Mouse (Mus musculus) cerebellum, postnatal 10 days (tissue): ENCODE data around the gene Cldn7.

Experiments used
- DNase-seq, 2 experiments: peaks; one replicate each; pipeline ENCODE4 v3.0.0; 2021; ENCODE audit warnings: mixed read lengths in 2 of 2

Gene Cldn7

GRCm38 (mm10) chr11:69992396-69992795, 27.8 kb downstream of the Cldn7 start:
- DNase-seq, result no peak

- no peak for DNase-seq
Measured at GRCm38 (mm10) chr11:69992932-69993331, 28.4 kb downstream of the Cldn7 start.

- DNase-seq, result no peak
Measured at GRCm38 (mm10) chr11:69994401-69995090, 30.0 kb downstream of the Cldn7 start.

GRCm38 (mm10) chr11:69995391-69995960, 30.9 kb downstream of the Cldn7 start, which contains the start of gene Phf23:
Gene Phf23, plus strand, starts transcription at chr11:69995777.
- peak; percentile 97 to 99 for DNase-seq

GRCm38 (mm10) chr11:69996161-69997061, 31.8 kb downstream of the Cldn7 start:
- peak; percentile 78 to 83 for DNase-seq

- DNase-seq, result peak; percentile 89 to 93
Measured at GRCm38 (mm10) chr11:69997070-69997509, 32.5 kb downstream of the Cldn7 start.

GRCm38 (mm10) chr11:69998567-69999491, 34.2 kb downstream of the Cldn7 start:
- peak in 1 of 2 experiments; percentile 52 for DNase-seq

- no peak for DNase-seq
Measured at GRCm38 (mm10) chr11:69999666-70000065, 35.1 kb downstream of the Cldn7 start.

- DNase-seq, result peak; percentile 96
Measured at GRCm38 (mm10) chr11:70000396-70000898, 35.9 kb downstream of the Cldn7 start, which contains the start of gene Dvl2. Gene Dvl2, plus strand, starts transcription at chr11:70000595.

- DNase-seq, result no peak
Measured at GRCm38 (mm10) chr11:70001159-70001558, 36.6 kb downstream of the Cldn7 start.

- peak; percentile 69 to 81 for DNase-seq
Measured at GRCm38 (mm10) chr11:70001865-70002264, 37.3 kb downstream of the Cldn7 start.

- no peak for DNase-seq
Measured at GRCm38 (mm10) chr11:70002471-70002870, 37.9 kb downstream of the Cldn7 start.

- peak; percentile 33 to 39 for DNase-seq
Measured at GRCm38 (mm10) chr11:70005521-70005920, 40.9 kb downstream of the Cldn7 start.

GRCm38 (mm10) chr11:70010033-70010432, 45.5 kb downstream of the Cldn7 start:
- DNase-seq, result no peak

- DNase-seq, result no peak
Measured at GRCm38 (mm10) chr11:70010548-70010947, 46.0 kb downstream of the Cldn7 start.

- no peak for DNase-seq
Measured at GRCm38 (mm10) chr11:70010961-70011360, 46.4 kb downstream of the Cldn7 start.

- DNase-seq, result no peak
Measured at GRCm38 (mm10) chr11:70012931-70013330, 48.4 kb downstream of the Cldn7 start.

GRCm38 (mm10) chr11:70013408-70013807, 48.8 kb downstream of the Cldn7 start:
- DNase-seq, result no peak

- no peak for DNase-seq
Measured at GRCm38 (mm10) chr11:70014051-70014450, 49.5 kb downstream of the Cldn7 start.

GRCm38 (mm10) chr11:70014880-70015558, 50.4 kb downstream of the Cldn7 start, which contains the start of gene Acadvl:
Gene Acadvl, minus strand, starts transcription at chr11:70015411.
- peak; percentile 93 to 95 for DNase-seq

- no peak for DNase-seq
Measured at GRCm38 (mm10) chr11:70015677-70016076, 51.1 kb downstream of the Cldn7 start.
